Mouse (Mus musculus): ENCODE measurements around the gene Fam98a. TPM values are rescaled to one million over a fixed set of nuclear protein-coding genes. Genes with fewer than 3 reads are reported as not detected.

Gene Fam98a
- 23.7 and 28.0 TPM in 2 replicates for polyA plus RNA-seq (2015; fragmentation: Nextera tagmentation; extraction: Ambion mirVana)

DNA sequence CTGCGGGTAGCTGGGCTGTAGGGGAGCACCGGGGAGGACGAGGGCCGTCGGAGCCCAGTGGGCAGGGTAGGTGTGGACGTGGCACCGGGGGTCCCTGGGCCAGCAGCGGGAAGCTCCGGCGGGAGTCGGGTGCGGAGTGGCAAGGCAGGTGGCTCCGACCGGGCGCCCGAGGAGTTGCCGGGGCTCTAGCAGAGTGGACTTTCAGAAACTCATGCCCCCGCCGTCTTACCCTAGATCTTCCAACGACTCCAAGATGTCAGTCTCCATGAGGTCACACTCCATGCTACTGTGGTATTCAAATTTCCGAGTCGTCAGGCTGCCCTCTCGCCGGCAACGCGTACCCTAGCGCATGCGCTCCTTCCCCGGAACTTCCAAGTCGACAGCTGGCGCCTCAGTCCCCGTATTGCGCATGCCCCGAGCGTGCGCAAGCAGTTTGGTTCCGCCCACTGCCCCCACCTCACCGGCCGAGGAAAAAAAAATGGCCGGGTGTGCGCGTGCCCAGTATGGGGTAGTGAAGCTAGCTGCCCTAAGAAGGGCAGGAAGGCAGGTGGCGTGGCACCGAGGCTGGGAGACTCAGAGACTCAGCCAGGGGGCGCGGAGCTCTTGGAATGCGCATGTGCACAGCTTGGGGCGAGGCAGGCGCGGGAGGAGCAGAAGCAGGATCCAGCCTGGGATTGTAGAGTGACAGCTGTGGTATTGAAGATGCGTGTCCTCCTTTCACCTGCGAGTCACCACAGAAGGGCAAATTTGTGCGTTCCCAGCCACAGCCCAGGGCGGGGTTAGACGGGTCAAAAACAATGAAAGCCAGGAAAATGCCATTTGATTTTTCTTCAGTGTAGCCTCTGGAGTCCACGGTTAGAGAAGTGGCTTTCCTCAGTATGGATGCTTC, at the start of gene Fam98a:
Gene Fam98a (minus strand): TSS at position 435 of the 889 bp plus-strand sequence.
- ATAC-seq (replicated peaks; ENCODE audit: low FRiP score), result peak; percentile 99
- Histone ChIP-seq H3K36me3 (peaks cover 16% of the 10 kb centered on the region), H3K9me3 (replicated peaks) (no peaks in the 10 kb centered on the region), H3K27ac (peak within 1 kb of the TSS; percentile 83), H3K27me3 (no peaks in the 10 kb centered on the region), H3K9ac (peak within 1 kb of the TSS; percentile 52), H3K4me3 (replicated peaks) (peak within 1 kb of the TSS; percentile 86), H3K4me2 (peak within 1 kb of the TSS; percentile 80), H3K4me1 (peaks cover 8% of the 10 kb centered on the region)
- under 1% methylated on average over 55 of the region's 56 CpGs for WGBS

DNA sequence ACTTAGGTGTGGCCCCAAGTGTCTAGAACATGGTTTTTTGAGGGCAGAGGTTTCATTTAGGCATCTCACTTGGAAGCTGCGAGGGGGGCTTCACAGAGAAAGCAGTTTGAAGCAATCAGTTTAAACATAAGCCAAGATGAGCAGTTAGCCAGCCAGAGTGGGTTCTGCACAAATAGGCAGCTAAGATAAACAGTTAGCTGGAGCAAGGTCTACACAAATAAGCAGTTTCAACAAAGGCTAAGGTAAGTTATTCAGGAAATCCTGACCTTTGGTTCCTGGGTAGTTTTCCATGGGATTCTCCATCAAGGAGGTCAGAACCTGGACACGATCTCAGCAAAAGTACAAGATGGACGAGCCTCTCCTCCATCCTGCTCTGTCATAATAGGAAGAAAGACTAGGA, 46.9 kb upstream of the Fam98a start:
- H3K9ac ChIP-seq, result no peak overlapping the region
- no peaks in the 10 kb centered on the region for H3K36me3 ChIP-seq
- no peak for ATAC-seq (replicated peaks; ENCODE audit: low FRiP score)
- no peaks in the 10 kb centered on the region for H3K4me1 ChIP-seq
- no peaks in the 10 kb centered on the region for H3K27me3 ChIP-seq
- H3K4me3 ChIP-seq (replicated peaks), result no peak overlapping the region
- no peak overlapping the region for H3K27ac ChIP-seq
- H3K9me3 ChIP-seq (replicated peaks), result no peaks in the 10 kb centered on the region
- 74% methylated on average over 3 of the region's 3 CpGs for WGBS
- H3K4me2 ChIP-seq, result no peak overlapping the region

DNA sequence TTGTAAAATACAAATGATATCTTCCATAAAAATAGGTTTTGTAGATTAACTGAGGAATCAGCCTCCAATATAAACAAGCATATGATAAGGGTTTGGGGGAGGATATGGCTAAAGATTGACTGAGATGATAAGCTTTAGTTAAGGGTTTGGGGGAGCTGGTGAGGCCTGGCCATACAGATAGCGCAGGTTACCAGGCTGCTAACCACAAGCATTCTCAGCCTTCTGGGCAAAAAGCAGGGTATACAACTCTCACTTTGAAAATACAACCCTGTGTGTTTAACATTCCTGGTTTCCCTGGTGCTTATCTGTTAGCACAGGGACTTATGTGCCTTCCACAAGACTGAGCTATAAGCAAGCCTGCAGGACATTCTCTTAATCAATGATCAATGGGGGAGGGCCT, 31.0 kb upstream of the Fam98a start:
- Histone ChIP-seq H3K4me1 (no peaks in the 10 kb centered on the region), H3K36me3 (no peaks in the 10 kb centered on the region), H3K27me3 (no peaks in the 10 kb centered on the region), H3K9ac (no peak overlapping the region), H3K9me3 (replicated peaks) (no peaks in the 10 kb centered on the region), H3K27ac (no peak overlapping the region), H3K4me2 (no peak overlapping the region), H3K4me3 (replicated peaks) (no peak overlapping the region)
- ATAC-seq (replicated peaks; ENCODE audit: low FRiP score), result no peak
- WGBS, result 93% methylated on average over 1 of the region's 1 CpGs

- H3K27me3 ChIP-seq, result no peaks in the 10 kb centered on the region
- no peak overlapping the region for H3K9ac ChIP-seq
- ATAC-seq (replicated peaks; ENCODE audit: low FRiP score), result peak; percentile 25; the same call in 1 of the 2 replicates
- H3K4me3 ChIP-seq (replicated peaks), result no peak overlapping the region
- WGBS, result 32% methylated on average over 7 of the region's 7 CpGs
- no peaks in the 10 kb centered on the region for H3K4me1 ChIP-seq
- H3K4me2 ChIP-seq, result no peak overlapping the region
- H3K27ac ChIP-seq, result no peak overlapping the region
- H3K9me3 ChIP-seq (replicated peaks), result no peaks in the 10 kb centered on the region
- no peaks in the 10 kb centered on the region for H3K36me3 ChIP-seq
Observed at GRCm38 (mm10) chr17:75575608-75576007, 23.9 kb upstream of the Fam98a start.

GRCm38 (mm10) chr17:75558041-75558440, 6.3 kb upstream of the Fam98a start:
- ATAC-seq (replicated peaks; ENCODE audit: low FRiP score), result no peak
- Histone ChIP-seq H3K4me3 (replicated peaks) (no peak overlapping the region), H3K27me3 (no peaks in the 10 kb centered on the region), H3K36me3 (no peaks in the 10 kb centered on the region), H3K4me1 (no peaks in the 10 kb centered on the region), H3K9me3 (replicated peaks) (0 out of 2 replicates have a peak, but pooled peaks cover 3% of the 10 kb centered on the region), H3K4me2 (no peak overlapping the region), H3K9ac (no peak overlapping the region), H3K27ac (no peak overlapping the region)
- WGBS, result 95% methylated on average over 2 of the region's 2 CpGs

GRCm38 (mm10) chr17:75557031-75557430, 5.3 kb upstream of the Fam98a start:
- 24% methylated on average over 3 of the region's 3 CpGs for WGBS
- no peak for ATAC-seq (replicated peaks; ENCODE audit: low FRiP score)

GRCm38 (mm10) chr17:75550771-75551413, 854 bp downstream of the Fam98a start:
- no peaks in the 10 kb centered on the region for H3K9me3 ChIP-seq (replicated peaks)
- peak overlapping the region; percentile 52 for H3K9ac ChIP-seq
- H3K4me3 ChIP-seq (replicated peaks), result peak overlapping the region; percentile 86
- no peaks in the 10 kb centered on the region for H3K27me3 ChIP-seq
- peaks cover 8% of the 10 kb centered on the region for H3K4me1 ChIP-seq
- peaks cover 24% of the 10 kb centered on the region for H3K36me3 ChIP-seq
- 34% methylated on average over 11 of the region's 11 CpGs for WGBS
- H3K27ac ChIP-seq, result peak overlapping the region; percentile 83
- peak overlapping the region; percentile 68 for H3K4me2 ChIP-seq
- ATAC-seq (replicated peaks; ENCODE audit: low FRiP score), result peak; percentile 11

More at GRCm38 (mm10) chr17:75557031-75557430, 5.3 kb upstream of the Fam98a start:
- Histone ChIP-seq H3K4me3 (replicated peaks) (no peak overlapping the region), H3K9ac (no peak overlapping the region), H3K36me3 (no peaks in the 10 kb centered on the region), H3K9me3 (replicated peaks) (0 out of 2 replicates have a peak, but pooled peaks cover 3% of the 10 kb centered on the region), H3K4me2 (no peak overlapping the region), H3K4me1 (no peaks in the 10 kb centered on the region), H3K27ac (no peak overlapping the region), H3K27me3 (no peaks in the 10 kb centered on the region)

DNA sequence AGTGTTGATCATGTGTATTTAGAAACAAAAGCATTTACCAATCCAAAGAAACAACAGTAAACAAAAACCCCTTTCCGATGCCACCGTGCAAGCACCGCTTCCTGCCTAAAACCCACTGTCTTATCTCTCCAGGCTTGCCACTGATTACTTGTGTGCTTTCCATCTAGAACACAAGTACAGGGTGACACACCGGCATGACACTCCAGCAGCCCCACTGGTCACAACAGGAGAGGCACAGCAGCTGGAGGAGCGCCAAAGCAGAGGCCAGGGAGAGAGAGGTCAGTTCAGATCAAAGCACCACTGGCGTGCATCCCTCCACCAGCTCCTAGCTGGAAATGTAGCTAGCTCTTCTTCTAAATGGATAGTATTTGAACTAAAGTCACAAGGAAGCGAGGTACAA, 7.5 kb downstream of the Fam98a start:
- H3K27ac ChIP-seq, result no peak overlapping the region
- no peak overlapping the region for H3K9ac ChIP-seq
- no peaks in the 10 kb centered on the region for H3K4me1 ChIP-seq
- H3K4me2 ChIP-seq, result no peak overlapping the region
- H3K36me3 ChIP-seq, result peaks cover 71% of the 10 kb centered on the region
- 85% methylated on average over 7 of the region's 7 CpGs for WGBS
- no peaks in the 10 kb centered on the region for H3K27me3 ChIP-seq
- ATAC-seq (replicated peaks; ENCODE audit: low FRiP score), result no peak
- no peak overlapping the region for H3K4me3 ChIP-seq (replicated peaks)
- no peaks in the 10 kb centered on the region for H3K9me3 ChIP-seq (replicated peaks)

DNA sequence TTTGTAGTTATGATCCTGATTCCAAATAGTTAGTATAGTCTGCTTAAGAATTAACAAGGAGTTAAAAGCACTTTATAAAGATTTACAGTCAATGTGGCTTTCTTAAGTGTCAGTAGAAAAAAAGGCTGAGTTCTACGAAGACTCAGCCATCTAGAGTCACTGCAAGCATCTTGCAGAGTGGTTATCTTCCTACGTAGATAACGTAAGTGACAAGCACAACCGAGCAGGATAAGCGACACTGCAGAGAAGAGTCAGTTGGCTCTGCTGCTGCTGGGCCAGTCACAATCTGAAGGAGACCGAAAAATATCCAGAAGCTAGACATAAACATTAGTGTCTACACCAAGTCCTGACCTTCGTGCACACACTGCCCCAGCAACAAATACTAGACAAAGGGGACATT, 8.3 kb downstream of the Fam98a start:
- H3K4me2 ChIP-seq, result no peak overlapping the region
- H3K36me3 ChIP-seq, result peaks cover 78% of the 10 kb centered on the region
- no peak overlapping the region for H3K4me3 ChIP-seq (replicated peaks)
- no peak overlapping the region for H3K9ac ChIP-seq
- H3K4me1 ChIP-seq, result no peaks in the 10 kb centered on the region
- no peak for ATAC-seq (replicated peaks; ENCODE audit: low FRiP score)
- no peak overlapping the region for H3K27ac ChIP-seq
- H3K9me3 ChIP-seq (replicated peaks), result no peaks in the 10 kb centered on the region
- WGBS, result 74% methylated on average over 7 of the region's 7 CpGs
- no peaks in the 10 kb centered on the region for H3K27me3 ChIP-seq

DNA sequence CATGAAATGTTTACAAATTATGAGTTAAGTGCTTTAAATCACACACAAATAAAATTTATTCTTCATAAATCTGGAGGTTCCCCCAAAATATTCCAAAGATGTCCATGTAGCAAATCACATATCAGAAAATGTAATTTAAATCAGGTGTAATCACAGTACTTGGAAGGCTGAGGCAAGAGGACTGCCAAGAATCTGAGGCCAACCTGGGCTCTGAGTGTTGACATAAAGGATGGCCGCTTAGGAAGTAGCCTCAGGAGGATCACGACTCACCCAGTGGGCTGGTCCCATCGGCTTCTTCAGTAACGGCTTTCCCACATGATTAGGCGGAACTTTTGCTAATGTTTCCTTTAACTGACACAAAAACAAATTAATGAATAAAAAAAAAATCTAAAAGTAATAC, 11.9 kb downstream of the Fam98a start:
- WGBS, result 77% methylated on average over 5 of the region's 5 CpGs
- Histone ChIP-seq H3K36me3 (peaks cover 68% of the 10 kb centered on the region), H3K9me3 (replicated peaks) (no peaks in the 10 kb centered on the region), H3K4me1 (no peaks in the 10 kb centered on the region; the same call in 1 of the 2 replicates), H3K27me3 (no peaks in the 10 kb centered on the region), H3K4me3 (replicated peaks) (no peak overlapping the region), H3K4me2 (no peak overlapping the region), H3K27ac (no peak overlapping the region), H3K9ac (no peak overlapping the region)
- ATAC-seq (replicated peaks; ENCODE audit: low FRiP score), result no peak

DNA sequence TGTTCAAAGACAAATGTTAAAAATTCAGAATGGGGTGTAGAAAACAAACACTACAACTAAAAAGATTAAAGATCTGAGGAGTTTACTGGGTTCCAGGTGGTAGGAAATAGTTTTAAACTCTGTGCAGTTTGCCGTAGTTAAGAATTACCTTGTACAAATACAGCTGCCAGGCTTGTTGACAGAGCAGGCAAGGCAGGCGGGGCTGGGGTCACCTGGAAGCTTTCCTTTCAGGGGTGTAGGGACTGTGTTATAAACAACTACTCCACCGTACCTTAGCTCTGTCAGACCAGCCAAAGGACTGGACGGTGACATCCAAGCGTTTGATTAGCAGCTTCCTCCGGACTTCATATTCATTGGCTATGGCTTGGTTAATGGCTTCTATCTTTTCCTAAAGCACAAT, 12.6 kb downstream of the Fam98a start:
- WGBS, result 79% methylated on average over 6 of the region's 6 CpGs
- Histone ChIP-seq H3K27ac (no peak overlapping the region), H3K36me3 (peaks cover 61% of the 10 kb centered on the region)

DNA sequence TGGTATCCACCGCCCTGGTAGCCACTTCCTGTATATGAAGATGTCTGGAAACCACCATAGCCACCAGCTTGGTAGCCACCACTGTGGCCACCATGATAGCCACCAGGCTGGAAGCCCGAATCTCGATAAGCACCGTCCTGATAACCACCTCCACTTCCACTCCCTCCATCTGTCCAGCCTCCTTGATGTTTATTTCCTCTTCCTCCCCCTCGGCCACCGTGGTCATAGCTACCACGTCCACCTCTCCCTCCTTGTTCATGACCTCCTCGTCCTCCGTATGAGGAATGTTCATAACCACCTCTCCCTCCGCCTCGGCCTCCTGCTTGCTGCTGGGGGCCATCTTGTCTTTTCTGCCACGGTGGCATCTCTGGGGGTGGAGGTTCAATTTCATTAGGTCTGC, 13.3 kb downstream of the Fam98a start:
- WGBS, result 91% methylated on average over 12 of the region's 12 CpGs
- no peak for ATAC-seq (replicated peaks; ENCODE audit: low FRiP score)
- no peak overlapping the region for H3K27ac ChIP-seq

More for the DNA sequence above, 12.6 kb downstream of the Fam98a start:
- no peak overlapping the region for H3K4me3 ChIP-seq (replicated peaks)
- ATAC-seq (replicated peaks; ENCODE audit: low FRiP score), result no peak
- no peak overlapping the region for H3K9ac ChIP-seq
- H3K27me3 ChIP-seq, result no peaks in the 10 kb centered on the region
- H3K4me2 ChIP-seq, result no peak overlapping the region
- H3K4me1 ChIP-seq, result peaks cover 5% of the 10 kb centered on the region
- H3K9me3 ChIP-seq (replicated peaks), result no peaks in the 10 kb centered on the region

More for the DNA sequence above, 13.3 kb downstream of the Fam98a start:
- Histone ChIP-seq H3K9ac (no peak overlapping the region), H3K4me2 (no peak overlapping the region), H3K36me3 (peaks cover 54% of the 10 kb centered on the region), H3K27me3 (no peaks in the 10 kb centered on the region), H3K4me1 (peaks cover 5% of the 10 kb centered on the region), H3K9me3 (replicated peaks) (no peaks in the 10 kb centered on the region), H3K4me3 (replicated peaks) (no peak overlapping the region)
